In genomic region chr1:92358758-92359287, GRCm38 (mm10) we compare ENCODE assay signal across 21 mouse cellular contexts.
"Had no signal": no experiment of that assay in that cellular context is flagged by ENCODE, and none has a peak within 500 bp of the region (broad histone marks: within the 10 kb centered on the region; RNA-seq: fewer than 3 reads in every experiment).

No protein-coding gene starts in this region.

- H3K4me3 ChIP-seq: layer of hippocampus, adult 2 months; limb, embryonic 10.5 days; limb, embryonic 13.5 days; liver, embryonic 12.5 days; liver, embryonic 15.5 days; lung, embryonic 15.5 days; megakaryocyte, embryonic 14.5 days; stomach, embryonic 15.5 days had no signal

- H3K4me2 ChIP-seq: limb, embryonic 13.5 days; liver, embryonic 12.5 days; liver, embryonic 15.5 days; lung, embryonic 15.5 days; midbrain, embryonic 11.5 days; stomach, embryonic 15.5 days had no signal

- H3K27ac ChIP-seq: kidney, postnatal 0 days; layer of hippocampus, adult 2 months; limb, embryonic 10.5 days; limb, embryonic 13.5 days; liver, embryonic 12.5 days; liver, embryonic 15.5 days; lung, embryonic 15.5 days; stomach, embryonic 15.5 days had no signal

- DNase-seq: kidney, postnatal 25 days; layer of hippocampus, adult 9-11 months; liver; lung, adult 18-20 months; lung, postnatal 10 days; lung, postnatal 36 days; midbrain, embryonic 14.5 days; retina, postnatal 1 day; right cerebral cortex, postnatal 25 days; spleen, adult 18-20 months; thymus, postnatal 25 days had no signal

- H3K36me3 ChIP-seq: limb, embryonic 10.5 days; limb, embryonic 13.5 days; liver, embryonic 12.5 days; liver, embryonic 15.5 days; lung, embryonic 15.5 days; stomach, embryonic 15.5 days had no signal

- H3K27me3 ChIP-seq: limb, embryonic 13.5 days; liver, embryonic 12.5 days; liver, embryonic 15.5 days; lung, embryonic 15.5 days; stomach, embryonic 15.5 days had no signal

- H3K9ac ChIP-seq: limb, embryonic 13.5 days; liver, embryonic 12.5 days; liver, embryonic 15.5 days; lung, embryonic 15.5 days; stomach, embryonic 15.5 days had no signal

- H3K9me3 ChIP-seq: limb, embryonic 10.5 days; limb, embryonic 13.5 days; liver, embryonic 12.5 days; liver, embryonic 15.5 days; lung, embryonic 15.5 days; megakaryocyte, embryonic 14.5 days; stomach, embryonic 15.5 days had no signal

- H3K4me1 ChIP-seq: limb, embryonic 10.5 days; limb, embryonic 13.5 days; lung, embryonic 15.5 days; stomach, embryonic 15.5 days had no signal
